Mouse (Mus musculus): ENCODE results near the gene Hoxa9.

DNA sequence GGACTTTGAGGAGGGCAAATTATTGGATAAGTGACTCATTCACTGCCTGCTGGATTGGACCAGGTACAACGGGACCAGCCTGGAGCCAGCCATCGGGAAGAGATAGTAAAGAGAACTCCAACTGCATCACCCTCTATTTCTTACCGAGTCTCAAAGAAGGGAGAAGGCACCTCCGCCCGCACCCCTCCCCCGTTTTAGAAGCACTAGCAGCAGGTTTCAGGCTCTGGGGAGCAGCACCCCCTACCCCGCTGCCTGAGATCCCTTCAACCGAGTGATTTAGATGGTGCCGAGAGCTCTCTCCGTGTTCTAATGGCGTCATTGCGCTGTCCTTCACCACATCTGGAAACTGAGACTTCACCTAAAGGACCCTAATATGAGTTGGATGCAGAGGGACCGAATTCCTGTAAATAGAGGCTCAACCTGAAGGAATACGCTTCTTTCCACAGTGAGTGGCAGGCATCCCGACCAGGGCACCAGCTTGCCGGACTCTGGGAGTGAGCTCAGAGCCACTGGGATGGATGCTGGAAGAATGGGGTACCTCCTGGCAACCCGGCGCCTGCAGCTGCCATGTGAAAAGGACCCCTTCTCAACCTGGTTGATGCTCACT is 34.5 kb upstream of the Hoxa9 start:
- no peak for TF ChIP-seq CTCF (IDR thresholded peaks at IDR 0.05; ENCODE audit: insufficient read depth, low read length)
- TF ChIP-seq POLR2A (IDR thresholded peaks at IDR 0.05; ENCODE audit: borderline replicate concordance, extremely low read depth, low read depth, low read length) = no peak

Data from lung, adult 2 months (tissue).